Mouse (Mus musculus): Measurements from ENCODE around the gene Cdkn2a.

Cdkn2a gene

DNA sequence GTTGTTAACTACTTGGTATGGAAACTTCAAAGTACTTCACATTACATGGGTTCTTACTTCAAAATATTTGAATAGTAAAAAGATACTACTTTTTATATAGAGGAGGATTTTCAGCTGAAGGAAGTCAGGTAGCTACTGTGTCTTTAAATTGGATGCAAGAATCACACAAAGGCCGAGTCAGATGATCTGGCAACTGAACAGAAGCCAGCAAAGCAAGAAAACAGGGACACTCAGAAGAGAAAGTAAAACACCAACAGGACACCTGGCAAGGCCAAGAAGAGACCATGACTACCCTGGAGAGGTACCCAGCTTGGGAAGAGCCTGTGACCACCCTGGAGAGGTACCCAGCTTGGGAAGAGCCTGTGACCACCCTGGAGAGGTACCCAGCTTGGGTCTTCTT lies 7.9 kb downstream of the Cdkn2a start:
- TF ChIP-seq GATA4 (IDR thresholded peaks at IDR 0.05; ENCODE audit: insufficient replicate concordance, low read length): no peak

DNA sequence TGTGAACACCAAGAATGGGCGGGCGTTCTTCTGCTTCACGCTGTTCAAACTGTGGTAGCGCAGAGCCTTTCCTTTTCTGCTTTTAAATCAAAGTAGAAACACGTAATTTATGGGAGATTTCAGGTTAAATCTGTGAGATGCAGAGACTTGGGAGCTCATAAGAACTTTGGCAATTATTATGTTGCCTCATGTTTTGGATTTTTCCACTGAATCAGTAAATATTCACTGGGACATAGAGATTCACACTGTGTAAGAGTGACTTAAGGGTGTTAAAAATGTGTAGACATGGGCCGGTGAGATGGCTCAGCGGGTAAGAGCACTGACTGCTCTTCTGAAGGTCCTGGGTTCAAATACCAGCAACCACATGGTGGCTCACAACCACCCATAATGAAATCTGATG lies 8.8 kb downstream of the Cdkn2a start:
- TF ChIP-seq GATA4 (IDR thresholded peaks at IDR 0.05; ENCODE audit: insufficient replicate concordance, low read length): no peak

DNA sequence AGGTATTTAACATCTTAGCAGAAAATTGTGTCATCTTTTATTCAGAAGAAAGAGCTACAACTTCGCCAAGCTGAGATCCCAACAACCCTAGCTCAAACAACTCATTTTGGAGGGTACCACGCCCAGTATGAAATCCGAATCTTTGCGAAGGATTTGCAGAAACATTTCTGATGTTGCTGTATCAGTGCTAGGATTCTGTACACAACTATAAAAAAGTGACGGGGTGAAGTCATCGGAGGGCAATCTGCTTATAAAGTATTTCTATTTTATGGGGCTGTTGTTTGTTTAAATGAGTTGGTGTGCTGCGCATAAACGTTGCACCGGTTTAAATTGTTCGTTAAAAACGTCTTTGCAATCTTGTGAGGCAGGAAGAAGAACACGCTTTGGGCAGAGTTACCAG lies 11.8 kb downstream of the Cdkn2a start:
- TF ChIP-seq GATA4 (IDR thresholded peaks at IDR 0.05; ENCODE audit: insufficient replicate concordance, low read length): no peak

DNA sequence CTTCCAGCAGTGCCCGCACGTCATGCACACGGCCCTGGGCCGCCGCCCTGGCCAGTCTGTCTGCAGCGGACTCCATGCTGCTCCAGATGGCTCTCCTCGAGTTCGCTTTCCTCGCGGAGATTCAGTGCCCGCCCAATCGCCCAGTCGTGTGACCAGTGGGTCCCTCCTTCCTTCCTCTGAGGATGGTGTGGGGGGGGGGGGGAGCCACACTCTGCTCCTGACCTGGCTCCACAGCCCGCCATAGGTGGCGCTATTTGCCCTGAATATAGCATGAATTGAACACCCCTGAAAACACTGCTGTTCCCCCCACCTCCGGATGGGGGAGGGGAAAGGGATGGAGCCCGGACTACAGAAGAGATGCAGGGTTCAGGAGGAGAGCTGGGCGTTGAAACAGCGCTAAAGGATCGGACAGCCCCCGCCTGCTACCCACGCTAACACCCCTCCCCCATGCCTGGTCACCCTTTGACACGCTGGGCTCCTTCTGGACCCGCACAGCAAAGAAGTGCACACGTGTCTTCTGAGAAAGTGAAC lies 12.4 kb downstream of the Cdkn2a start:
- no peak for TF ChIP-seq GATA4 (IDR thresholded peaks at IDR 0.05; ENCODE audit: insufficient replicate concordance, low read length)

DNA sequence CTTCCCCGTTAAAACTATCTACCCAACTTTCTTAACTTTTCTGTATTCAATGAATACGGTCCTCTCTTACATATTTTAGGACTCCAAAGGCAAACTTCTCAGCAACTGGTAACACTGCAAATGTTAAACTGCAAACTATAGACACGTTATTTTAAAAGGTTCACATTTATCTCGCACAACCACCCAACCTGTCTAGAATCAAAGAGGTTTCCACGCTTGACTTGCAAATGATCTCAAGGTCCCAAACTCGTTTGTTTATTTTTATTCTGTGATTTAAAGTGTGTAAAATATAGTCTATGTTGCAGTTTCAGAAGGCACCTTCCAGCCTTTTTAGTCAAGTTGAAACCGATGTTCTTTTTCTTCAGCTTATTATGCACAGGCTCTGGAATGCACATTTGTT lies 13.2 kb downstream of the Cdkn2a start:
- no peak for TF ChIP-seq GATA4 (IDR thresholded peaks at IDR 0.05; ENCODE audit: insufficient replicate concordance, low read length)

DNA sequence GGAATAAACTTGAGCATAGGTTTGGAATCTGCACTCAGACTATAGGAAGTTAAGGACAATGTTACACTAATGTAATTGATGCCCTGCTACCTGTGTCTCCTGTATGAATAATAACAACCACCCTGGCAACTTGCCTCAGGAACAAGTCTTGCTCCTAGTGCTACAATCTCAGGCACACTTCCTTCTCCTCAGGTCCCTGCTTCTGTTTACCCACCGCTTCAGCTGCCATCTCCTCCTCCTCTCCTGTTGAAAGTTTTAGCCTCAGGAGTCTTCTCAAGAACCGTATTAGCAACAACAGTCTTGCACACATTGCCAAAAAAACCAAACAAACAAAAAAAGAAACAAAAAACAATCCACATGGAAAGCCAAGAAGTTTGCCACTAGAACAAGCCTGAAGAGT lies 14.8 kb downstream of the Cdkn2a start:
- TF ChIP-seq GATA4 (IDR thresholded peaks at IDR 0.05; ENCODE audit: insufficient replicate concordance, low read length): no peak

DNA sequence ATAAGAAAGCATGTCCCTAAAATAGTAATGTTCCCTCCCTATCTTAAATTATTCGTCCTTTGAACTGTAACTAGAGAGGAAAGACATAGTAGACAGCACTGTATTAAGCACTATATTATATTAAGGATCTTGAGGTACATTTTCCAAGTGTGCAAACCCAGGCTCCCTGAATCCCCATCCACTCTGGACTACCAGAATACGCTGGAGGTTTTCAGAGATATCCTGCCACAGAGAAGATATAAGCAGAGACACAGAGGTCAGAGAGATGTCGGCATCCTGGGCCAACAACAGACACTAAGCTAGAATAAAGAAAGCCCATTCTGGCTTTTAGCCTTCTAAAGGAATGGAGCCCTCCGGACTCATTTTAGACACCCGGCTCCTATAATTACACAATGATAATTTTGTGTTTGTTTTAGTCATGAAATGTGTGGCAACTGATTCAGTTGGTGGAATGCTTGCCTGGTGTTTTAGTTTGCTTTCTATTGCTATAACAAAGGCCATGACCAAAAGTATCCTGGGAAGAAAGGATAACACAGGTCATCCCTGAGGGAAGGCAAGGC lies 17.0 kb downstream of the Cdkn2a start:
- TF ChIP-seq GATA4 (IDR thresholded peaks at IDR 0.05; ENCODE audit: insufficient replicate concordance, low read length): no peak

DNA sequence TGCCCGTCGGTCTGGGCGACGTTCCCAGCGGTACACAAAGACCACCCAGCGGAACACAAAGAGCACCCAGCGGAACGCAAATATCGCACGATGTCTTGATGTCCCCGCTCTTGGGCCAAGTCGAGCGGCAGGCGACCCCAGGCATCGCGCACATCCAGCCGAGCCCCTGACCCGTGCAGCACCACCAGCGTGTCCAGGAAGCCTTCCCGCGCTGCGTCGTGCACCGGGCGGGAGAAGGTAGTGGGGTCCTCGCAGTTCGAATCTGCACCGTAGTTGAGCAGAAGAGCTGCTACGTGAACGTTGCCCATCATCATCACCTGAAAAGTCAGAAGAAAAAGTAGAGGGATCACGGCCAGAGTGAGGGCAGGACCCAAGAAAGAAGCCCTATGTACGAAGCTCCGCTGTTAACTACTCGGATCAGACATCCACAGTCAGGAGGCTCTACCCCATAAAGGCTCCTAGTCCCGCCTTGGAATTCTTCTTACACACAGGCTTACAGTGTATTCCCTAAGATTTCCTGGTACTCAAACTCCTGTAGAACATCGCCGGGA lies 17.7 kb downstream of the Cdkn2a start:
- TF ChIP-seq GATA4 (IDR thresholded peaks at IDR 0.05; ENCODE audit: insufficient replicate concordance, low read length): no peak

DNA sequence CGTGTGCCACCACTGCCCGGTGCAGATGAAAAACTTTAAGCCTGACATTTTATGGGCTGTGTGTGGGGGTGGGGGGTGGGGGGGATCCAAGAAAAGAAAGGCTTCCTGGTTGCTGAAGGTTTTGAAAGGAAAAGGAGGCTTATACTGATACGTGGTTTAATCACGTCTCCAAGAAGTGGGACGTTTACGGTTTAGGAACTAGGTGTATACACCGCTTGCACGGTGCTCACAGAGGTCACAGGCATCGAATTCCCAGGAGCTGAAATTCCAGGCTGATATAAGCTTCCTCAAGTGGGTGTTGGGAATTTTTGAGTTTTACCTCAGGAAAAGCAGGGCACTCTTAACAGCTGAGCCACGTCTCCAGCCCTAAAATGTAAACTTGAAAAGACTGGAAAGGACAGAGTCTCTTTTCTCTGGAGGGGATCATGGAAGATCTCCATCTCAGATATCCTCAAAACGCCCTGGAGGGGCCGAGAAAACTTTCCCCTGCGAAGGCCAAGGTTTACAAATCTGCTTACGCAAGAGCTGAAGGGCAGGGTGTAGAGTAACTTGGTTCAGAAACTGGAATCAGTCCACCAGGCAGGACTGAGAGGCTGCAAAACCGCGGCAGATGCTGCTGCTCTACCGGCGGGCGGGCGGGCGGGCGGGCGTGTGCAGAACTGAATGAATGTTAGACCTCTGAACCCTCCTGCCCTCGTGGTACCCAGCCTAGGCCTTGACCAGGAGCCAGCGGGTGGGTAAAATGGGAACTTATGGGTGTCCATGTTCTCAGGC lies 18.5 kb downstream of the Cdkn2a start:
- TF ChIP-seq GATA4 (IDR thresholded peaks at IDR 0.05; ENCODE audit: insufficient replicate concordance, low read length): no peak

DNA sequence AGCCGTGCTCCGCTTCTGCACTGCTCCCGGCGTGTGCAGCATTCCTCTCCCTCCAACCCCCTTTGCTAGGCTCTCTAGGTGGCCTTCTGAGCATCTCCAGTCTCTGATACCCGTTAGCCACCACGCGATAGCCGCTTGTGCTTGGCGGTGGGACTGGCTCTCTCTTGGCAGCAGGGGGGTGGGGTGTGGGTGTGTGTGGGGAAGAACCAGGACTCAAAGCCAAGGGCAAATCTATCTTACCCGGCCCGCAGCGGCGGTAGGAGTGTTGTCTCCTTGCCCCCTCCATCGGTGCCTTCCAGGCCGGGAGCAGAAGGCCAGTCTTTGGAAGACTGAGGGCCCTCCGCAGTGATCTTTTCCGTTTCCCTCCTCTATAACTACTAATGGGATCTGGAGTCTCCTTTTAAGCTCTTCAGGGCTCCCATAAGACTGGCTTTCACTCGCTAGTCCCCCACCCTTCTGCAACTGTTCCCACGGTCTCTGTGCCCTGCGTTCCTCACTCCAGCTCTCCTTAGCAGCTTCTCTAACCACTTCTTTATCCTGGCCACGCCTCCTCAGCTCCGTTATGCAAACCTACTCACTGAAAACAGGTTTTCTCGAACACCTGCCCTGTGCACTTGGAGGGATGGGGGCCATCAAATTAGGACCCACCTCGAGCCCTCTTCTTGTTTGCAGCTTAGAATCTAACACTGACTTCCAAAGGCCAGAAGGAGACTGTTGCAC lies 19.5 kb downstream of the Cdkn2a start:
- TF ChIP-seq GATA4 (IDR thresholded peaks at IDR 0.05; ENCODE audit: insufficient replicate concordance, low read length): no peak

DNA sequence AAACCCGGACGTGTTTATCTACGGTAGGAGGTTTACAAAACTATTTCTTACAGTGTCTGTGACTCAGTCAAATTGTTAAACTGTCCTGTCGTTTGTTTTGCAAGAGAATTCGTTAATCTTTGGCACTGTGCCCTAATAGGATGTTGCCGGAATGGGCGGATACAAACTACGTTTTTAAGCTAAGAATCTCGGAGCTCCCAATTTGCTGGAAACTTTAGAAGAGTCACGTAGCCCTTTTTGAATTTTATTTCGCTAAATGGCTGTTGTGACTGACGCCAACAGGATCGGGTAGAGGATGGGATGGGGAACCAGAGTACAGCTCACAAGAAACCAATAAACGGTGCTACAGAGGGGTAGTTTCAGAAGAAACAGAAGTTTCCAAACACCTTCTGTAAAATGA lies 20.4 kb downstream of the Cdkn2a start:
- TF ChIP-seq GATA4 (IDR thresholded peaks at IDR 0.05; ENCODE audit: insufficient replicate concordance, low read length): no peak

DNA sequence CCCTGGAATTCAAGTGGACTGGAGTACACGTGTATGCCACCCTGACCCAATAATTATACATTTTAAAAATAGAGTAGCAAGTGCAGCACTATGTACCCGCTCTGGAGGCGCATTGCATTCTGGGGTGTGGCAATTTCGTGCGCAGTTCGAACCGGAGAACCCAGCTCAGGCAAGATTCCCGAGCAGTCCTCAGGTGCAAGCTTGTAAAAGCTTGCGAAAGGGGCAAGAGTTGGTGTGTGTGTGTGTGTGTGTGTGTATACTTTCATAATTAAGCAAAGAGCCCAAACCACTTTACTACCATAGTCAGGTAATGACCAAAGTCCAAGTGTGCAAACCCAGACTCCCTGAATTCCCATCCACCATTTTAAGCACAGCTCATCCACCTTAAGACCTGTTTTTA lies 20.9 kb downstream of the Cdkn2a start:
- TF ChIP-seq GATA4 (IDR thresholded peaks at IDR 0.05; ENCODE audit: insufficient replicate concordance, low read length): no peak

DNA sequence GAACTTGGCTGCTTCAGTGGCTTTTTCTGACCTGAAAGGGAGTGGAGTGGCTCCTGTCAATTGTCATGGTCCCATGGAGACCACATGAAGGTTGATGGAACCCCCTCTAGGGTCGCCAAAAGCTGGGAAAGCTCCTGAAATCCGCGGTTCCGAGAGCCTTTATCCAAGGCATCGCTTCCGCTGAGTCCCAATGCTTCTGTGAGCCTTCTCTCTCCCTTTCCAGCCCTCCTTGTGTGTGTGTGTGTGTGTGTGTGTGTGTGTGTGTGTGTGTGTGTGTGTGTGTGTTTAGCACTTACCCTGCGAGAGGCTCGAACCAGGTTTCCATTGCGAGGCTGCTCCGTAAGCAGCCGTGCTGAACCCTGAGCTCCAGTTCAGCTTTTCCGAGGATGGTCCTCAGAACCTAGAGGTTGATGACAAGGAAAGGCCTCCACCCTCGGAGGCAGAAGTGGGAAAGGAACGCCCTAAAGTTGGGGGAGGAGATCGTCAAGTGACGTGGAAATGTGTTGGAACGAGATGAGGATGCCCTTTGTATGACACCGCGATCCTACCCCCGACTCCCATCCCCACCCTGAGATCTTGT lies 21.4 kb downstream of the Cdkn2a start:
- no peak for TF ChIP-seq GATA4 (IDR thresholded peaks at IDR 0.05; ENCODE audit: insufficient replicate concordance, low read length)

DNA sequence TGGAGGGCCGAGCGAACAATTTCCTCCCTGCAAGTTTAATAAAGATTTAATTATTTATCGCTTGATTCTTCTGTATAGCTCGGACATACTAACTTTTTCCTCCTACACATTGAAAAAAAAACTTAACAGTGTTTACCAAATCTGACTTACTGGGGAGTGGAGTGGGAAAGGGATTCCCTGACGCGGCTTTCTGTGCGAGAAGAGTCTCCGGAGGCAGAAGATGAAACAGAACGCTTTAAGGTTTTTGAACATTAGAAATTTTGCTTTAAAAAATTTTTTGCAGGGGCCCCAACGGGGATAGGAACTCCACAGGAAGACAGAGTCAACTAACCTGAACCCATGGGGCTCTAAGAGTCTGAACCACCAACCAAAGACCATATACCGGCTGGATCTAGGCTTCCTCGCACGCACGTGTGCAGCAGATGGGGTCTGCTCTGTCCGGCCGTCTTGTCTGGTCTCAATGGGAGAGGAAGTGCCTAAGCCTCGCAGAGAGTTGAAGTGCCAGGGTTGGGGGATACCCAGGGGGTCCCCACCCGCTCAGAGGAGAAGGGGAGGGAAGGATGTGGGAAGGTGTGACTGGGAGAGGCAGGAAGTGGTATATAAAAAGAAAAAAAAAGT lies 22.2 kb downstream of the Cdkn2a start:
- TF ChIP-seq GATA4 (IDR thresholded peaks at IDR 0.05; ENCODE audit: insufficient replicate concordance, low read length): no peak

DNA sequence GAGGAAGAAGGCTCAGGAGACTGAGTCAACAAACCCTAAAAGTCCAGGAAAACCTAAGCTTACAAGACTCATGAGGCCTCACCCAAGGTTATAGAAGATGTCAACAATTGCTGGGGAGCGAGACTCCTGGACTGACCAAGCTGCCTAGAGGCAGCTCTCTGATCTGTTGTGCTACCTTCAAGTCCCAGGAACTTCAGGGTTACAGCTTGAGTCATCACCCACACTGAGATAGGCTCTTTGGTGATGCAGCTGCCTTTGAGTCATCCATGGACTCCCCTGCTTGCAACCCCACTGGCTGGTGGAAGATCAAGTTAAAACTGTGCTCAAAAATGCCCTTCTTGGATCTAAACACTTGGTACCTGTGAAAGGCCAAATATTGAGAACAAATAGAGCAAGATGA lies 36.7 kb downstream of the Cdkn2a start:
- no peak for TF ChIP-seq GATA4 (IDR thresholded peaks at IDR 0.05; ENCODE audit: insufficient replicate concordance, low read length)

Data from liver, adult (tissue).